12 mouse cellular contexts compared by ENCODE assay signal in genomic region chr4:69471200-69471599, GRCm38 (mm10).
DNase-seq lines count a peak whose midpoint lies in the region; ATAC-seq and TF ChIP-seq lines count a peak whose summit lies in the region.
"Had no signal": no experiment of that assay in that cellular context is flagged by ENCODE, and none has a peak within 500 bp of the region (broad histone marks: within the 10 kb centered on the region; RNA-seq: fewer than 3 reads in every experiment).

No protein-coding gene starts in this region.

- 28% methylated on average over 1 of the region's 1 CpGs for WGBS in kidney, postnatal 0 days
- WGBS in midbrain, embryonic 11.5 days, result 69% methylated on average over 1 of the region's 1 CpGs

- peak; percentile 53 for DNase-seq in kidney, postnatal 0 days (ENCODE audit: low spot score)
- no peak for DNase-seq in kidney, postnatal 25 days
- peak; percentile 73 for DNase-seq in brain, adult 2 months (ENCODE audit: low read depth, low spot score)
- peak; percentile 1 for DNase-seq in embryo, embryonic 9.5 days (ENCODE audit: extremely low spot score)
- no peak for DNase-seq in midbrain, embryonic 11.5 days (ENCODE audit: low spot score, missing footprints)
- DNase-seq in testis, postnatal 10 days (ENCODE audit: low spot score), result no peak
- DNase-seq in gastrocnemius, postnatal 4 days (ENCODE audit: low spot score in 2 of 2), result no peak
- DNase-seq: cerebellum, adult 2 months; kidney, adult 11 months; liver, postnatal 0 days had no signal

- no peak; the same call in 1 of the 2 replicates for ATAC-seq in kidney, postnatal 0 days (replicated peaks; ENCODE audit: low FRiP score, low read depth)
- ATAC-seq in midbrain, embryonic 11.5 days (ENCODE audit: low FRiP score), result peak; percentile 90
- ATAC-seq: liver, postnatal 0 days had no signal

- no peaks in the 10 kb centered on the region; the same call in 1 of the 2 replicates for H3K4me1 ChIP-seq in kidney, postnatal 0 days (replicated peaks; ENCODE audit: insufficient read depth, low read length)
- no peaks in the 10 kb centered on the region for H3K4me1 ChIP-seq in midbrain, embryonic 11.5 days (ENCODE audit: control insufficient read depth, insufficient read depth, low read length)
- H3K4me1 ChIP-seq: limb, embryonic 12.5 days had no signal

- no peaks in the 10 kb centered on the region for H3K9me3 ChIP-seq in kidney, postnatal 0 days (replicated peaks; ENCODE audit: low read length)
- H3K9me3 ChIP-seq in midbrain, embryonic 11.5 days (ENCODE audit: control insufficient read depth, low read length), result no peaks in the 10 kb centered on the region
- H3K9me3 ChIP-seq: limb, embryonic 12.5 days had no signal

- no peaks in the 10 kb centered on the region for H3K27me3 ChIP-seq in kidney, postnatal 0 days (ENCODE audit: insufficient read depth, low read length)
- H3K27me3 ChIP-seq in midbrain, embryonic 11.5 days (ENCODE audit: control insufficient read depth, insufficient read depth, low read length), result no peaks in the 10 kb centered on the region
- H3K27me3 ChIP-seq: CH12.LX; limb, embryonic 12.5 days had no signal

- no peak overlapping the region for H3K4me3 ChIP-seq in kidney, postnatal 0 days (replicated peaks; ENCODE audit: low read depth, low read length)
- H3K4me3 ChIP-seq in midbrain, embryonic 11.5 days (ENCODE audit: low read depth, low read length), result no peak overlapping the region
- H3K4me3 ChIP-seq: limb, embryonic 12.5 days had no signal

- no peaks in the 10 kb centered on the region for H3K36me3 ChIP-seq in kidney, postnatal 0 days (ENCODE audit: insufficient read depth, low read length)
- H3K36me3 ChIP-seq in midbrain, embryonic 11.5 days (ENCODE audit: control insufficient read depth, insufficient read depth, low read length), result no peaks in the 10 kb centered on the region
- H3K36me3 ChIP-seq: limb, embryonic 12.5 days had no signal

- H3K27ac ChIP-seq in kidney, postnatal 0 days, result no peak overlapping the region
- H3K27ac ChIP-seq in midbrain, embryonic 11.5 days (ENCODE audit: low read depth, low read length), result no peak overlapping the region
- H3K27ac ChIP-seq: limb, embryonic 12.5 days had no signal

- no peak for TF ChIP-seq CTCF in kidney, postnatal 0 days (IDR thresholded peaks at IDR 0.05; ENCODE audit: low read depth)

- H3K9ac ChIP-seq in kidney, postnatal 0 days (ENCODE audit: low read depth, low read length), result no peak overlapping the region
- no peak overlapping the region for H3K9ac ChIP-seq in midbrain, embryonic 11.5 days (ENCODE audit: low read length)
- H3K9ac ChIP-seq: limb, embryonic 12.5 days; liver, postnatal 0 days had no signal

- H3K4me2 ChIP-seq in kidney, postnatal 0 days (ENCODE audit: low read length), result no peak overlapping the region
- H3K4me2 ChIP-seq in midbrain, embryonic 11.5 days, result no peak overlapping the region
- H3K4me2 ChIP-seq: limb, embryonic 12.5 days had no signal

Comparison
In these comparisons a context has a peak if more than half of its experiments do, and no peak if none do; other contexts are left out.
1. DNase-seq: peak in kidney, postnatal 0 days (single experiment), brain, adult 2 months (single experiment) and embryo, embryonic 9.5 days (single experiment); none in kidney, postnatal 25 days (0 of 2), midbrain, embryonic 11.5 days (single experiment), testis, postnatal 10 days (single experiment) and gastrocnemius, postnatal 4 days (0 of 2).